Mouse (Mus musculus) ES-Bruce4 (cell line): ENCODE data around the gene Ror2. TPM values are rescaled to one million over a fixed set of nuclear protein-coding genes. Genes with fewer than 3 reads are reported as not detected.
A peak's percentile ranks its signal among the peaks of the same experiment; 100 is the strongest.

Experiments used
- H3K27ac ChIP-seq: 2 replicates; pipeline ENCODE4 v1.5.1; 2012; ENCODE audit warnings: low read length, inconsistent platforms; ENCODE audit not compliant: insufficient read depth
- H3K27me3 ChIP-seq: 2 replicates; pipeline ENCODE4 v1.6.1; 2012; ENCODE audit warnings: mild to moderate bottlenecking, low read length, inconsistent platforms; ENCODE audit not compliant: control insufficient read depth, poor library complexity, insufficient read depth, severe bottlenecking
- H3K36me3 ChIP-seq: 2 replicates; pipeline ENCODE4 v1.6.1; 2012; ENCODE audit warnings: inconsistent platforms, mild to moderate bottlenecking, low read length, moderate library complexity; ENCODE audit not compliant: control insufficient read depth, poor library complexity, insufficient read depth, severe bottlenecking
- H3K4me1 ChIP-seq: one replicate; pipeline ENCODE4 v1.8.1; 2011; ENCODE audit warnings: low read length; ENCODE audit not compliant: control insufficient read depth, insufficient read depth
- H3K4me3 ChIP-seq: 2 replicates; pipeline ENCODE4 v1.5.1; 2011; ENCODE audit warnings: low read depth, mild to moderate bottlenecking, low read length
- H3K9ac ChIP-seq: 2 replicates; pipeline ENCODE4 v1.6.1; 2012; ENCODE audit warnings: low read depth, mild to moderate bottlenecking, inconsistent platforms; ENCODE audit not compliant: poor library complexity, severe bottlenecking
- H3K9me3 ChIP-seq: replicated peaks from 2 replicates; pipeline ENCODE4 v1.6.1; 2012; ENCODE audit warnings: mild to moderate bottlenecking, low read length, inconsistent platforms; ENCODE audit not compliant: control insufficient read depth, poor library complexity, insufficient read depth, severe bottlenecking
- CTCF ChIP-seq: IDR thresholded peaks from one replicate; pipeline ENCODE4 v1.8.1; 2011; ENCODE audit warnings: low read depth, low read length
- EP300 ChIP-seq: IDR thresholded peaks from 2 replicates; pipeline ENCODE4 v1.6.1; 2011; ENCODE audit warnings: low read depth, low read length; ENCODE audit not compliant: insufficient read depth
- POLR2A ChIP-seq: IDR thresholded peaks from one replicate; pipeline ENCODE4 v1.8.1; 2011; ENCODE audit warnings: low read length; ENCODE audit not compliant: insufficient read depth
- polyA plus RNA-seq: library from polyadenylated mRNA; stranded (reverse); fragments of >200 nt; gene quantifications from 2 replicates; pipeline ENCODE4 v1.2.4, GENCODE M21; 2011; ENCODE audit warnings: low read depth; ENCODE audit not compliant: missing spikeins, insufficient read depth, insufficient read length

Ror2 gene
- polyA plus RNA-seq, 1 experiment, result 23.6 TPM

DNA sequence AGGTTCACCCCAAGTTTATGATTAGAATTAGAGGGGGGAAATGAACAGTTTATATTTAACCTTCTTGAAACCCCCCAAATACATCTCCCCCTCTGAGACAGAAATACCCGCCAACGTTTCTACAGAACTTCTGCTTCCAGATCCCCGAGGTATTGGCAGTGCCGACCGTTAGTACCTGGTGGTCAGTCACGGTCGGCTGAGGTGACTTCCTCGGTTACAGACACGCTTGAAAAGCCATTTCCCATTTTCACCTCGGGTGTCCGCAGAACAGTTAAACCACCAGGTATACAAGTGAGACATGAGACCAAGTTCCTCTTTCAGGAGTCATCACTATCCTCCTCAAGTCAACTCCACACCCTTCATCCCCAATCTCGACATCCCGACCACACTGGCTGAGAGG is 179.2 kb downstream of the Ror2 start:
- no peaks in the 10 kb centered on the region for H3K36me3 ChIP-seq
- H3K27me3 ChIP-seq, result no peaks in the 10 kb centered on the region
- H3K4me1 ChIP-seq, result no peaks in the 10 kb centered on the region
- H3K4me3 ChIP-seq, result no peak overlapping the region
- TF ChIP-seq POLR2A, result no peak
- TF ChIP-seq CTCF, result no peak
- TF ChIP-seq EP300, result no peak
- no peak overlapping the region for H3K27ac ChIP-seq
- H3K9ac ChIP-seq, result no peak overlapping the region
- H3K9me3 ChIP-seq, result no peaks in the 10 kb centered on the region

DNA sequence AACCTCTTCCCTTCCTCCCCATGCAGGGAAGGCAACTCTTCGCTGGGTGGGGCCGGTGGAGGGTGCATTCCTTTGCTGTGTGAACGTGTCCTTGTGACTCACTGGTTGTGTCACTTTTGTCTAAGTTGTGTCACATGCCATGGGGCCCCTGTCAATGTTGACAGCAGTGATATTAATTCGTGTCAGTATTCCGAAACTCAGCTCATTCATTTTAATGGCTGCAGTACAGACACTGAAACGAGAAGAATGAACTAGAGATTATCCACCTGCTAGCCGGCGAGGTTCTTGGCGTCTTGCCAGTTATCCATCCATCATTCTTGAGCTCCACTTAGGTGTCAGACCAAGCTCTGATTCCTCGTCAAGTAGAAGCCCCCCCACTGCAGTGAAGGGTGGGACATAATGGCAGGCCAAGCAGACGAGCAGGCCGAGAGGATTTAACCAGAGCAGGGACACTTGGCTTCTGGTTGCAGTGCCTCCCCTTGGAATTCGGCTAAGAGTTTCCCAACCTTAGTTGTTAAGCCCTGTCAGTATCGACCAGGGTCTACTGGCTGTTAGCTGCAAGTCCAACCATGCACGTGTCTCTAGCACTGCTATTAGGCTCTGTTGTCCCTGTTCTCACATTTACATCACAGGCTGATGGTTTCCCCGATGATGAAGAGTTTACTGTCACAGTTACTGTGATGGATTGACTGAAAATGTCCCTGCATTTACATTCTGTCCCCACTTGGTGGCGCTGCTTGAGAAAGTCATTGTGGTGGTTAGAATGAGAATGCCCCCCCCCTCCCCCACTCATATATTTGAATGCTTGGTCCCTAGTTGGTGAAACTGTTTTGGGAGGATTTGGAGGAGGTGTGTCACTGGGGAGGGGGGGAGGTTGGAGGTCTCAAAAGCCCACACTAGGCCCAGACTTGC is 185.9 kb downstream of the Ror2 start:
- no peaks in the 10 kb centered on the region for H3K9me3 ChIP-seq
- no peak overlapping the region for H3K27ac ChIP-seq
- H3K27me3 ChIP-seq, result no peaks in the 10 kb centered on the region
- H3K36me3 ChIP-seq, result no peaks in the 10 kb centered on the region
- TF ChIP-seq POLR2A (no peak), EP300 (no peak), CTCF (peak; percentile 0)
- H3K4me1 ChIP-seq, result no peaks in the 10 kb centered on the region
- no peak overlapping the region for H3K9ac ChIP-seq
- H3K4me3 ChIP-seq, result no peak overlapping the region

DNA sequence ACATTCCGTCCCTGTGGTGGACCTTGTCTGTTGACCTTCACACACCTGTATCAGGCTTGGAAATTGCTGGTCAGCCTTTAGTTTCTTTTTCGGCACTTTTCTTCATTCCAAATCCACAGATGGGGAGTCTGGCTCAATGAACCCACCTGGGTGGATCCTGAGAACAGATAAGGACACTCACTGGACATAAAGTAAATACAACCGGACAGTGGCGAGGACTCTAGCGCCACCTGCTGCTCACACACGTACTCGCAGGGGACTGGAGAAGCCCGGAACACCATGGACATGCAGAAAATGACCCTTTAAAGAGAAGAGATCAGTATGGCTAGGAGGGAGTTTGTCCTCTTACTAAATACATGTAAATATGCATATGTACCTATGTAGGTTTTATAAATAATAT is 189.3 kb downstream of the Ror2 start:
- TF ChIP-seq POLR2A (no peak), EP300 (no peak), CTCF (peak; percentile 95)
- no peaks in the 10 kb centered on the region for H3K9me3 ChIP-seq
- H3K4me1 ChIP-seq, result no peaks in the 10 kb centered on the region
- no peak overlapping the region for H3K27ac ChIP-seq
- no peak overlapping the region for H3K9ac ChIP-seq
- no peak overlapping the region for H3K4me3 ChIP-seq
- H3K27me3 ChIP-seq, result no peaks in the 10 kb centered on the region
- H3K36me3 ChIP-seq, result no peaks in the 10 kb centered on the region

DNA sequence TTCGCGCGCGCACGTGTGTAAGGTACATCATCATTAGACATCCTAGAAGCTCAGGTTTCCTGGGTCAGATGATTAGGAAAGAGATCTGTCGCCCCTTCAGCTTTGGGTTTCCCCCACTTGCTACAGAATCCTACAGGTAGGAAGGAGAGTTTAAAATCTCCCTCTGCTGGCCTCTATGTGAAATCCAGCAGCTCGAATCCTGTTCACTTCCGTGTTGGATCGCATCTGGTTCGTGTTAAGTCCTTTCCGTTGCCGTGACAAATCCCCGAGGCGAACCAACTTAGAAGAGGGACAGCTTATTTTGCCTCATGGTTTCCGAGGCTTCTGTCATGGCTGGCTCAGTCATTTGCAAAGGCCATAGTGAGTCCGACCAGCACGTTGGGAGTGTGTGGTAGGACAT is 190.7 kb downstream of the Ror2 start:
- H3K9ac ChIP-seq, result no peak overlapping the region
- no peak overlapping the region for H3K4me3 ChIP-seq
- H3K4me1 ChIP-seq, result no peaks in the 10 kb centered on the region
- H3K9me3 ChIP-seq, result no peaks in the 10 kb centered on the region
- TF ChIP-seq EP300 (no peak), CTCF (no peak), POLR2A (no peak)
- no peak overlapping the region for H3K27ac ChIP-seq
- H3K36me3 ChIP-seq, result no peaks in the 10 kb centered on the region
- no peaks in the 10 kb centered on the region for H3K27me3 ChIP-seq

DNA sequence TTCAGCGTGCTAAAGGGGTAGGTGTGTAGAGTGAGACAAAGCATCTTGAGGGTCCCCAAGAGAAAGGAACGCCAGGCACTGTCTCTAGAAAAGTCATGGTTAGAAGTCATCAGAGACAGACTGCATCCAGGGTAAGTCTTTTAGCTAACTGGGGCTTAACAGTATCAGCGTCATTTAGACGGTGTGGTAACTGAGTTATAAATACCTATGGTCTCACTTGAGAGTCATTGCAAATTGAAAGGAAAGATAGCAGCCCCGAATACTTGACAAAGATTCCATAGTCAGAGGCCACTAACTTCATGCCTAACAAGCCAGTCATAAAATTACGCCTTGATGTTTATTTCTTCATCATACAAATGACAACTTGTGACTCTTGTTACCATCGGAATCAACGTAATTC is 191.3 kb downstream of the Ror2 start:
- TF ChIP-seq POLR2A, result no peak
- no peak for TF ChIP-seq EP300
- no peak for TF ChIP-seq CTCF
- Histone ChIP-seq H3K4me3 (no peak overlapping the region), H3K36me3 (no peaks in the 10 kb centered on the region), H3K4me1 (no peaks in the 10 kb centered on the region), H3K27ac (no peak overlapping the region), H3K27me3 (no peaks in the 10 kb centered on the region), H3K9ac (no peak overlapping the region), H3K9me3 (no peaks in the 10 kb centered on the region)

DNA sequence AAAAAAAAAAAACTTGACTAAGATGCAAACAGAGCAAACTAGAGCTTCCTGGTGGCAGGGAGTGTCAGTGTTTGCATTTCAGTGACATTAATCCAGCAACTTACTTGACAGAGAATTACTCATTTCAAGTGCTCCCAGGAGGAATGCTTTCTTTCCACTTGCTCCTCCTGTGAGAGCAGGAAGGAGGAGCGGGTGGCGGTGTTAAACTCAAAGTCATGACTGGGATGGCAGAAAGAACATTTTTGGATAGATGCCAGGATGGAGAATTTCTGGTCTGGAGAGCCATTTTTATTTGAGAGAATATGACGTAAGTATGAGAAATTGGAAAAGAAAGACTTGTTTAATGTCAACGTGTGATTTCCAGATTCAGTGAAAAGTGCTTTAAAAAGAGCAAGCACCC is 192.5 kb downstream of the Ror2 start:
- TF ChIP-seq POLR2A (no peak), CTCF (no peak), EP300 (no peak)
- H3K27ac ChIP-seq, result no peak overlapping the region
- H3K4me1 ChIP-seq, result no peaks in the 10 kb centered on the region
- no peaks in the 10 kb centered on the region for H3K36me3 ChIP-seq
- H3K4me3 ChIP-seq, result no peak overlapping the region
- H3K9me3 ChIP-seq, result no peaks in the 10 kb centered on the region
- H3K9ac ChIP-seq, result no peak overlapping the region
- no peaks in the 10 kb centered on the region for H3K27me3 ChIP-seq
